In the genomic region with DNA sequence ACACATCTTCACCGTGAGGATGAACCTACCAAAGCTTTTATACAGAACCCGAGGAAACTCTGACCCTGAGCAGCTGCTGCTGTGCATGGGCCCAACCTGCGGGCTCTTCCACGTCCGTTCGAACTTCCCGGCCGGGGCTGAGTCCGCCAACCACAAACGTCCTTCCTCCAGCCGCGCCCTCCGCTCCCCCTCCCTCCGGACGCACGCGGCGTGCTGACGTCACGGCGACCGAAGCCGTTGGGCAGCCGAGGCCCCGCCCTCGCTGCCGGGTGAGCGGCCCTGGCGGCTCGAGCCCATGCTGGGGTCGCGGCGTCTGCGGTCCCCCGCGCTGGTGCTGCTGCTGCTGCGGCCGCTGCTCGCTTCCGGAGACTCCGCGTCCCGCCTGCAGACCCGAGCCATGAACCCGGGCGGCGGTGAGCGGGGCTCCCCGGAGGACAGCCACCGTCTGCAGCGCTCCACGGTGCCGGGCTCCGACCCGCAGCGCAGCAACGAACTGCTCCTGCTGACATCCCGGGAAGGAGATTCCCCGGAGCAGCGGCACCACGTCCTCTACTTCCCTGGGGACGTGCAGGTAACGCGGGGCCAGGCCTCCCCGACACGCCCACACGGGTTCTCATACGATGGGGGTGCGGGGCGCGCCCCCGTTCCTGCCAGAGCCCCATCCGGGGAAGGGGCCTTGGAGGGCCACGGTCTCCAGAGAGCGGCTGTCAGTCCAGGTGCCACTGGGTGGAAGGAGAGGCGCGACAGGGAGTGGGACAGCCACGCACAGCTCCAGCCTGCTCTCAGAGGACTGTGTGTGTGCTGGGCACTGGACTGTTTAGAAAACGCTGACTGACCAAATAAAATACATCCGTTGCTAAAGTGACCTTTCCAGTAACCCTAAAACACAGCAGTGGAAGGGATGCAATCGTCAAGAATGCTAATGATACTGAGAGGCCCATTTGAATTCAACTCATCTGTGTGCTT, we compare ENCODE assay signal across 8 mouse cellular contexts. TPM values are rescaled to one million over a fixed set of nuclear protein-coding genes. Genes with fewer than 3 reads are reported as not detected.
DNase-seq lines count a peak whose midpoint lies in the region; ATAC-seq and TF ChIP-seq lines count a peak whose summit lies in the region.

A gene (plus strand): TSS at position 245 of the 966 bp plus-strand sequence.

- peak within 1 kb of the TSS; percentile 82 for H3K4me2 ChIP-seq in heart, embryonic 11.5 days
- peak within 1 kb of the TSS; percentile 91 for H3K4me2 ChIP-seq in kidney, embryonic 16.5 days (replicated peaks; ENCODE audit: low read depth, low read length)
- peak within 1 kb of the TSS; percentile 97 for H3K4me2 ChIP-seq in myocyte (ENCODE audit: low read depth)

- peaks cover 8% of the 10 kb centered on the region; the same call in 1 of the 2 replicates for H3K79me2 ChIP-seq in liver, adult 2 months (ENCODE audit: control insufficient read depth, insufficient read depth, low read length)
- peaks cover 10% of the 10 kb centered on the region for H3K79me2 ChIP-seq in myocyte (ENCODE audit: control insufficient read depth, insufficient read depth)

- DNase-seq in A20 (ENCODE audit: low read depth, low spot score) = peak; percentile 94
- peak; percentile 70 for DNase-seq in liver, adult 2 months (ENCODE audit: extremely low read depth, low read depth, low spot score)
- DNase-seq in splenic B cell, adult 2 months (ENCODE audit: low read depth, low spot score) = peak; percentile 94

- H3K9me3 ChIP-seq in heart, embryonic 11.5 days (replicated peaks; ENCODE audit: control insufficient read depth, low read length) = no peaks in the 10 kb centered on the region
- no peaks in the 10 kb centered on the region for H3K9me3 ChIP-seq in kidney, embryonic 16.5 days (ENCODE audit: low read length)

- no peaks in the 10 kb centered on the region for H3K27me3 ChIP-seq in heart, embryonic 11.5 days (ENCODE audit: control insufficient read depth, insufficient read depth, low read length)
- H3K27me3 ChIP-seq in kidney, embryonic 16.5 days (ENCODE audit: insufficient read depth, low read length) = no peaks in the 10 kb centered on the region
- no peaks in the 10 kb centered on the region for H3K27me3 ChIP-seq in liver, adult 2 months (ENCODE audit: control insufficient read depth, insufficient read depth, low read length)
- H3K27me3 ChIP-seq in myocyte (ENCODE audit: control insufficient read depth, insufficient read depth, insufficient read length) = no peaks in the 10 kb centered on the region
- no peaks in the 10 kb centered on the region for H3K27me3 ChIP-seq in splenic B cell, adult 2 months (ENCODE audit: control insufficient read depth, insufficient read depth, low read length, poor library complexity, severe bottlenecking)

- peaks cover 5% of the 10 kb centered on the region for H3K4me1 ChIP-seq in bone marrow macrophage, adult 2 months (ENCODE audit: control insufficient read depth, insufficient read depth, low read length)
- no peaks in the 10 kb centered on the region for H3K4me1 ChIP-seq in embryonic fibroblast, embryonic 13.5 days (ENCODE audit: control insufficient read depth, insufficient read depth, low read length)
- H3K4me1 ChIP-seq in heart, embryonic 11.5 days (ENCODE audit: control insufficient read depth, insufficient read depth, low read length) = peaks cover 9% of the 10 kb centered on the region; the same call in 1 of the 2 replicates
- peaks cover 8% of the 10 kb centered on the region for H3K4me1 ChIP-seq in kidney, embryonic 16.5 days (ENCODE audit: insufficient read depth, low read length)
- H3K4me1 ChIP-seq in liver, adult 2 months (ENCODE audit: control insufficient read depth, insufficient read depth, low read length) = peaks cover 8% of the 10 kb centered on the region; the same call in 1 of the 2 replicates

- under 1% methylated on average over 76 of the region's 81 CpGs for WGBS in heart, embryonic 11.5 days (ENCODE audit: insufficient replicate concordance)
- under 1% methylated on average over 73 of the region's 81 CpGs for WGBS in kidney, embryonic 16.5 days
- under 1% methylated on average over 81 of the region's 81 CpGs for WGBS in liver, adult 2 months

- peak within 1 kb of the TSS; percentile 93 for H3K4me3 ChIP-seq in bone marrow macrophage, adult 2 months (ENCODE audit: insufficient read depth, low read length)
- peak within 1 kb of the TSS; percentile 69 for H3K4me3 ChIP-seq in embryonic fibroblast, embryonic 13.5 days (ENCODE audit: insufficient read depth, low read length)
- peak within 1 kb of the TSS; percentile 94 for H3K4me3 ChIP-seq in heart, embryonic 11.5 days (ENCODE audit: low read depth, low read length)
- H3K4me3 ChIP-seq in kidney, embryonic 16.5 days (ENCODE audit: low read length) = peak within 1 kb of the TSS; percentile 91
- peak within 1 kb of the TSS; percentile 98 for H3K4me3 ChIP-seq in liver, adult 2 months (ENCODE audit: insufficient read depth, low read depth, low read length)
- H3K4me3 ChIP-seq in myocyte = peak within 1 kb of the TSS; percentile 62

- no peaks in the 10 kb centered on the region for H3K36me3 ChIP-seq in heart, embryonic 11.5 days (ENCODE audit: control insufficient read depth, insufficient read depth, low read length)
- H3K36me3 ChIP-seq in kidney, embryonic 16.5 days (ENCODE audit: insufficient read depth, low read length) = no peaks in the 10 kb centered on the region
- peaks cover 3% of the 10 kb centered on the region; the same call in 1 of the 2 replicates for H3K36me3 ChIP-seq in liver, adult 2 months (ENCODE audit: control insufficient read depth, insufficient read depth, low read length)
- H3K36me3 ChIP-seq in myocyte (ENCODE audit: control insufficient read depth, insufficient read depth) = no peaks in the 10 kb centered on the region
- no peaks in the 10 kb centered on the region for H3K36me3 ChIP-seq in splenic B cell, adult 2 months (ENCODE audit: control insufficient read depth, insufficient read depth, low read length, poor library complexity, severe bottlenecking)

- H3K9ac ChIP-seq in heart, embryonic 11.5 days (ENCODE audit: low read depth, low read length) = peak within 1 kb of the TSS; percentile 90
- peak within 1 kb of the TSS; percentile 86 for H3K9ac ChIP-seq in kidney, embryonic 16.5 days (replicated peaks; ENCODE audit: low read length)
- peak within 1 kb of the TSS; percentile 97 for H3K9ac ChIP-seq in liver, adult 2 months (ENCODE audit: low read depth, low read length)

- H3ac ChIP-seq in myocyte (ENCODE audit: control insufficient read depth, insufficient read length) = peak within 1 kb of the TSS; percentile 46

- H3K27ac ChIP-seq in bone marrow macrophage, adult 2 months (ENCODE audit: insufficient read depth, low read depth, low read length) = no peak within 1 kb of the TSS
- no peak within 1 kb of the TSS for H3K27ac ChIP-seq in embryonic fibroblast, embryonic 13.5 days (ENCODE audit: insufficient read depth, low read length)
- H3K27ac ChIP-seq in heart, embryonic 11.5 days (ENCODE audit: low read depth, low read length) = peak within 1 kb of the TSS; percentile 66
- H3K27ac ChIP-seq in kidney, embryonic 16.5 days (ENCODE audit: low read length) = peak within 1 kb of the TSS; percentile 44
- peak within 1 kb of the TSS; percentile 87 for H3K27ac ChIP-seq in liver, adult 2 months (replicated peaks; ENCODE audit: insufficient read depth, low read depth, low read length)

- no peak for TF ChIP-seq CTCF in bone marrow macrophage, adult 2 months (IDR thresholded peaks at IDR 0.05; ENCODE audit: low read depth, low read length)
- no peak for TF ChIP-seq CTCF in embryonic fibroblast, embryonic 13.5 days (IDR thresholded peaks at IDR 0.05; ENCODE audit: borderline replicate concordance, insufficient read depth, low read length)
- TF ChIP-seq CTCF in liver, adult 2 months (IDR thresholded peaks at IDR 0.05; ENCODE audit: low read depth, low read length) = no peak

- ATAC-seq in heart, embryonic 11.5 days (replicated peaks; ENCODE audit: insufficient number of reproducible peaks, low FRiP score, low TSS enrichment) = peak; percentile 95
- peak; percentile 98 for ATAC-seq in kidney, embryonic 16.5 days (ENCODE audit: low FRiP score, low TSS enrichment)

- no peak for TF ChIP-seq POLR2A in bone marrow macrophage, adult 2 months (IDR thresholded peaks at IDR 0.05; ENCODE audit: borderline replicate concordance, low read depth, low read length)
- peak; percentile 93 for TF ChIP-seq POLR2A in embryonic fibroblast, embryonic 13.5 days (IDR thresholded peaks at IDR 0.05; ENCODE audit: low read depth, low read length)
- TF ChIP-seq POLR2A in liver, adult 2 months (IDR thresholded peaks at IDR 0.05; ENCODE audit: extremely low read depth, insufficient read depth, low read length) = peak; percentile 66; the same call in 1 of the 2 replicates
- peak; percentile 98 for TF ChIP-seq POLR2A in myocyte (IDR thresholded peaks at IDR 0.05; ENCODE audit: insufficient read length, low read depth)

TF ChIP-seq in myocyte, 11 proteins besides CTCF, POLR2A, EP300 and RAD21:
- peak in 1 of 3 experiments; percentile 50 for TF ChIP-seq MYOD1 (IDR thresholded peaks at IDR 0.05; ENCODE audit: control insufficient read depth in 1 of 3, insufficient read length in 2 of 3, low read depth in 2 of 3)
- TF ChIP-seq POLR2AphosphoS2 (IDR thresholded peaks at IDR 0.05; ENCODE audit: insufficient read length, low read depth) = peak; percentile 97
- peak in 1 of 3 experiments; percentile 24 for TF ChIP-seq MYOG (IDR thresholded peaks at IDR 0.05; ENCODE audit: control insufficient read depth in 1 of 3, insufficient read depth in 1 of 3, insufficient read length in 2 of 3, low read depth in 2 of 3)
- TF ChIP-seq E2F4 (IDR thresholded peaks at IDR 0.05; ENCODE audit: insufficient read depth) = peak; percentile 95
- TF ChIP-seq TCF12 (IDR thresholded peaks at IDR 0.05; ENCODE audit: insufficient read depth, poor library complexity, severe bottlenecking) = no peak

RNA-seq across cellular contexts. Expression of the gene that starts here (rescaled TPM):
- 8.5 and 9.5 TPM in 2 replicates for polyA plus RNA-seq in bone marrow macrophage, adult 2 months (2012; ENCODE audit: insufficient read depth, insufficient read length, missing spikeins)
- 10.7 and 10.8 TPM in 2 replicates for polyA plus RNA-seq in embryonic fibroblast, embryonic 13.5 days (2011; ENCODE audit: insufficient read length, low read depth, missing spikeins)
- 9.5 and 13.1 TPM in 2 replicates for polyA plus RNA-seq in heart, embryonic 11.5 days (2014; fragmentation: Nextera tagmentation; extraction: Ambion mirVana)
- polyA plus RNA-seq in kidney, embryonic 16.5 days (2015; fragmentation: Nextera tagmentation; extraction: Ambion mirVana) = 12.6 and 12.9 TPM in 2 replicates
- 27.2 and 31.7 TPM in 2 replicates for total RNA-seq in liver, adult 2 months (2014; rRNA removed)
- 31.2 and 31.4 TPM in 2 replicates for polyA plus RNA-seq in liver, adult 2 months (2012; rRNA removed)
- polyA plus RNA-seq in myocyte (2012; fragmentation: generic; extraction: Trizol) = 5.9 TPM

Comparison
In these comparisons a context has a peak if more than half of its experiments do, and no peak if none do; other contexts are left out.
1. H3K27ac ChIP-seq: peak in heart, embryonic 11.5 days (single experiment), kidney, embryonic 16.5 days (single experiment) and liver, adult 2 months (single experiment); none in bone marrow macrophage, adult 2 months (single experiment) and embryonic fibroblast, embryonic 13.5 days (single experiment).
2. Peak in every context shown above with its lines, with median percentiles within 50 percentile points of each other: DNase-seq, H3K4me3 ChIP-seq, H3K4me2 ChIP-seq and H3K9ac ChIP-seq.